Mouse (Mus musculus) B cell, adult 67 days (primary cell): ENCODE measurements around the gene Vmn1r35. TPM values are rescaled to one million over a fixed set of nuclear protein-coding genes. Genes with fewer than 3 reads are reported as not detected.

Experiments
- total RNA-seq, 2 experiments: library from RNA; stranded (reverse); gene quantifications; 4 replicates each; pipeline ENCODE4 v1.2.4; 2023

Vmn1r35 gene
- total RNA-seq = not detected

DNA sequence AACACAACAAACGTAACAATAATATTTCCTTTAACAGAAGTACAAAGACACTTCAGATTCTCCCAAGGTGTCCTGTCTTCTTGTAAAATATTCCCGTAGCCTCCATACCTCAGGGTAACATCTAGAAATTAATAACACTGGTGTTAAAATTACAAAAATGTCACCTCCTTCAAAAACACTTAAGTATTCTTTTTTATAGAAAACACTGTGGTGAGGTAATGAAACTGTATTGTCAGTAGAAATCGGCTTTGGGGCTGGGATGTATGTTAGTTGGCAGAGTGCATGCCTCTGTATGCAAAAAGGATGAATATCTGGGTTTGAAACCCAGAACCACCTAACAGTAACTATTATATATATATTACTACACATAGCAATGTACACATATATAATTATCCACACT, at the start of gene Vmn1r35:
TSS of gene Vmn1r35 (minus strand) at position 101 of the 400 bp plus-strand sequence.

DNA sequence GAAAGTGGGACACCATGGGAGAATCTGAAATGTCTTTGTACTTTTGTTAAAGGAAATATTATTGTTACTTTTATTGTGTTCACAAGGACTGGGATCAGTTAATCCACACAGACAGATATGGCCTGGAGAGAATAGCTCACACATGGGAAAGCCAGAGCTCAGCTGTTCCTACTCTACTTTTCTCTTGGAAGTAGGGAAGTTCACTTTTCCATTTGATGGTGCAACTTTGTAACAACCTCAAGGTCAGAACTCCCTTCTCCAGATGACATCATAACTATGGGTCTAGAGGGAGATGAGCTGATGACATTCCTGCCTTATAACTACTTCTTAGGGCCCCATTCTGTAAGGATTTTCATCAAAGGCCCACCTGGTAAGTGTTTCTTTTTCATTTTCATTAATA, 43.4 kb upstream of the Vmn1r35 start, which contains the start of gene Vmn1r37:
TSS of gene Vmn1r37 (plus strand) at position 301 of the 400 bp plus-strand sequence.

DNA sequence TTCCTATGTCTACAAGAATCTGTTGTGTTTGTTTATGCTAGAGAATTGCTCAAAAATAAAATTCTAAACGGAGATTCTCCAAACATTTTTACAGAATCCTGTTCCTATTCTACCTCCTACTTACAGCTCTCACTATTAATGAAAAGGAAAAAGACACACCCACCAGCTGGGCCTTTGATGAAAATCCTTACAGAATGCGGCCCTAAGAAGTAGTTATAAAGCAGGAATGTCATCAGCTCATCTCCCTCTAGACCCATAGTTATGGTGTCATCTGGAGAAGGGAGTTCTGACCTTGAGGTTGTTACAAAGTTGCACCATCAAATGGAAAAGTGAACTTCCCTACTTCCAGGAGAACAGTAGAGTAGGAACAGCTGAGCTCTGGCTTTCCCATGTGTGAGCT, 33.4 kb upstream of the Vmn1r35 start, which contains the start of gene Vmn1r36:
TSS of gene Vmn1r36 (minus strand) at position 101 of the 400 bp plus-strand sequence.

DNA sequence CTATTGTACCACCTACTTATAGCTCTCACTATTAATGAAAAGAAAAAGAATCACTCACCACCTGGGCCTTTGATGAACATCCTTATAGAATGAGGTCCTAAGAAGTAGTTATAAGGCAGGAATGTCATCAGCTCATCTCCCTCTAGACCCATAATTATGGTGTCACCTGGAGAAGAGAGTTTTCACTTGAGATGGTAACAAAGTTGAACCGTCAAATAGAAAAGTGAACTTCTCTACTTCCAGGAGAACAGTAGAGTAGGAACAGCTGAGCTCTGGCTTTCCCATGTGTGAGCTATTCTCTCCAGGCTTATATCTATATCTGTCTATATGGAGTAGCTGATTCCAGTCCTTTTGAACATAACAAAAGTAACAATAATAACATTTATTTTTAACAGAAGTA, 41.9 kb downstream of the Vmn1r35 start, which contains the start of gene Vmn1r34:
TSS of gene Vmn1r34 (minus strand) at position 101 of the 400 bp plus-strand sequence.

Other genes starting within 250 kb of the Vmn1r35 start
- 10 to 100 TPM; 18.5 to 20.1 TPM for gene Mad2l1, start 150.5 kb downstream of the Vmn1r35 start, total RNA-seq
- gene Vmn1r32, start 125.8 kb downstream of the Vmn1r35 start, total RNA-seq = not detected
- not detected for gene Vmn1r33, start 67.6 kb downstream of the Vmn1r35 start, total RNA-seq
- not detected for gene Vmn1r34, start 42.0 kb downstream of the Vmn1r35 start, total RNA-seq
- gene Vmn1r36, start 33.3 kb upstream of the Vmn1r35 start, total RNA-seq = not detected
- gene Vmn1r37, start 43.5 kb upstream of the Vmn1r35 start, total RNA-seq = not detected
- gene Vmn1r38, start 96.7 kb upstream of the Vmn1r35 start, total RNA-seq = not detected
- gene Vmn1r39, start 124.7 kb upstream of the Vmn1r35 start, total RNA-seq = not detected
- gene Gng12, start 210.5 kb upstream of the Vmn1r35 start, total RNA-seq = 1 to 10 TPM; 7.6 to 8.7 TPM